Mouse (Mus musculus): ENCODE results near the gene Stn1. TPM values are rescaled to one million over a fixed set of nuclear protein-coding genes. Genes with fewer than 3 reads are reported as not detected.

Gene Stn1
- polyA plus RNA-seq, 1 experiment from 2014 or later, result 49.7 TPM

- Histone ChIP-seq H3K36me3 (ENCODE audit: control insufficient read depth, insufficient read depth, low read length) (no peaks in the 10 kb centered on the region), H3K9ac (ENCODE audit: low read length) (no peak overlapping the region), H3K27me3 (ENCODE audit: control insufficient read depth, insufficient read depth, low read length) (no peaks in the 10 kb centered on the region), H3K4me2 (ENCODE audit: low read depth, low read length) (no peak overlapping the region), H3K4me3 (replicated peaks; ENCODE audit: low read length) (no peak overlapping the region), H3K27ac (ENCODE audit: low read length) (no peak overlapping the region), H3K4me1 (ENCODE audit: control insufficient read depth, insufficient read depth, low read length) (0 out of 2 replicates have a peak, but pooled peaks cover 3% of the 10 kb centered on the region), H3K9me3 (replicated peaks; ENCODE audit: control insufficient read depth, low read length) (no peaks in the 10 kb centered on the region)
- no peak for ATAC-seq (ENCODE audit: insufficient read depth, low FRiP score)
- WGBS, result 90% methylated on average over 5 of the region's 5 CpGs
Observed at GRCm38 (mm10) chr19:47570042-47570441, 32.7 kb upstream of the Stn1 start.

GRCm38 (mm10) chr19:47565994-47566393 is 28.7 kb upstream of the Stn1 start:
- Histone ChIP-seq H3K9me3 (replicated peaks; ENCODE audit: control insufficient read depth, low read length) (no peaks in the 10 kb centered on the region), H3K27ac (ENCODE audit: low read length) (no peak overlapping the region), H3K4me1 (ENCODE audit: control insufficient read depth, insufficient read depth, low read length) (0 out of 2 replicates have a peak, but pooled peaks cover 13% of the 10 kb centered on the region), H3K9ac (ENCODE audit: low read length) (no peak overlapping the region), H3K36me3 (ENCODE audit: control insufficient read depth, insufficient read depth, low read length) (no peaks in the 10 kb centered on the region), H3K4me3 (replicated peaks; ENCODE audit: low read length) (no peak overlapping the region), H3K27me3 (ENCODE audit: control insufficient read depth, insufficient read depth, low read length) (no peaks in the 10 kb centered on the region), H3K4me2 (ENCODE audit: low read depth, low read length) (no peak overlapping the region)
- ATAC-seq (ENCODE audit: insufficient read depth, low FRiP score), result no peak
- WGBS, result 76% methylated on average over 8 of the region's 8 CpGs

DNA sequence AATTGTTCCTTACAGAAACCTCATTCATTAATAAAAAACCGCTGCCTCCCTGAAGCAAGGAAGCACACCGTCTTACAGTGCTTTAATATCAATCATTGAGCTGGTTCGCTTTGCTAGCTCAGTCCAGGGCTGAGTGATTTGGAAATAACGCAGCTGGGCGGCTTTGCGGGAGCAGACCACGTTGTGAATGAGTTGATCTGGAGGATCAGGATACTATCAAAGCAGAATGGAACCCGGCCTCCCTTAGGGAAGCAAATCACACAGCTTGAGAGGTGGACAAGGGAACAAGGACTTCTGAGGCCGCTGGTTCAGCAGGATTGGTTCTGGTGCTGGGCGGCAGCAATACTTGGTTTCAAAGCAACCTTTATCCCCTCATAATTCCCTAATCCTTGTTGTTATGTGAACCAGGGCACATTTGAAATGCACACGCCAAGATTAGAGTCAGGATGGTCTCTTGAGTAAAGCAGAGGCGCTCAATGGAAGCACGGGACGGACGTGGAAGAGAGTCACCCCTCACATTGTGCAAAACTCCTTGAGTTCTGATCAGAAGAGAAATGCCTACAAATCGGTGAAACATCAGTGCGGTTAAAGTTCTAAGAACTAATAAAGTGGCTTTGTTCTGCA is 27.8 kb upstream of the Stn1 start:
- 56% methylated on average over 17 of the region's 17 CpGs for WGBS

GRCm38 (mm10) chr19:47563715-47564114 is 26.4 kb upstream of the Stn1 start:
- no peak for ATAC-seq (ENCODE audit: insufficient read depth, low FRiP score)
- Histone ChIP-seq H3K27ac (ENCODE audit: low read length) (no peak overlapping the region), H3K36me3 (ENCODE audit: control insufficient read depth, insufficient read depth, low read length) (no peaks in the 10 kb centered on the region), H3K4me3 (replicated peaks; ENCODE audit: low read length) (no peak overlapping the region), H3K27me3 (ENCODE audit: control insufficient read depth, insufficient read depth, low read length) (no peaks in the 10 kb centered on the region), H3K4me1 (ENCODE audit: control insufficient read depth, insufficient read depth, low read length) (peaks cover 22% of the 10 kb centered on the region), H3K9ac (ENCODE audit: low read length) (no peak overlapping the region), H3K4me2 (ENCODE audit: low read depth, low read length) (peak overlapping the region; percentile 34), H3K9me3 (replicated peaks; ENCODE audit: control insufficient read depth, low read length) (no peaks in the 10 kb centered on the region)
- 28% methylated on average over 13 of the region's 13 CpGs for WGBS

More for the DNA sequence above, 27.8 kb upstream of the Stn1 start:
- Histone ChIP-seq H3K4me2 (ENCODE audit: low read depth, low read length) (no peak overlapping the region), H3K9ac (ENCODE audit: low read length) (no peak overlapping the region), H3K9me3 (replicated peaks; ENCODE audit: control insufficient read depth, low read length) (no peaks in the 10 kb centered on the region), H3K4me3 (replicated peaks; ENCODE audit: low read length) (no peak overlapping the region), H3K36me3 (ENCODE audit: control insufficient read depth, insufficient read depth, low read length) (no peaks in the 10 kb centered on the region), H3K27me3 (ENCODE audit: control insufficient read depth, insufficient read depth, low read length) (no peaks in the 10 kb centered on the region), H3K4me1 (ENCODE audit: control insufficient read depth, insufficient read depth, low read length) (peaks cover 17% of the 10 kb centered on the region; the same call in 1 of the 2 replicates), H3K27ac (ENCODE audit: low read length) (no peak overlapping the region)
- no peak for ATAC-seq (ENCODE audit: insufficient read depth, low FRiP score)

DNA sequence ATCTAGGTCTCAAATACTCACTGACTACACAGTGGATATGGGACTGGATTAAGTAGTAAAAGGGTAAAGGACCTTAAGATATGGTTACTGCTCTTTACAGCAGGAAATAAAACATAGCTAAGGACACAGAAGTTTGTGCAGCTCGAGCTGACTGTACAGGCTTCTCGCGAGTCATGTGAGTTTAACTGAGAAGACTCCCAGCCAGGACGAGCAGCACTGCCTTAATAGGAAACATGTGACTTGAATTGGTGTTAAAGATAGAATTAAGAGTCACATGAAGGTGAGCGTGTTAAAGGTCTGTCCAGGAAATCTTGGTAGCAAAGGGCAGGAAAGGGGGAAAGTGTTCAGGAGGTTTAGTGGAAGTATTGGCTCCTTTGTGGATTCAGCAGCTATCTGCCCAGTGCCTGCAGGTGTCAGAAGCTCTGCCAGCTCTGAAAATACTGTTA is 24.7 kb upstream of the Stn1 start:
- no peak overlapping the region for H3K4me3 ChIP-seq (replicated peaks; ENCODE audit: low read length)
- no peak overlapping the region for H3K4me2 ChIP-seq (ENCODE audit: low read depth, low read length)
- H3K36me3 ChIP-seq (ENCODE audit: control insufficient read depth, insufficient read depth, low read length), result no peaks in the 10 kb centered on the region
- H3K27ac ChIP-seq (ENCODE audit: low read length), result peak overlapping the region; percentile 70
- ATAC-seq (ENCODE audit: insufficient read depth, low FRiP score), result peak; percentile 82
- peaks cover 22% of the 10 kb centered on the region for H3K4me1 ChIP-seq (ENCODE audit: control insufficient read depth, insufficient read depth, low read length)
- no peak overlapping the region for H3K9ac ChIP-seq (ENCODE audit: low read length)
- 39% methylated on average over 5 of the region's 5 CpGs for WGBS
- no peaks in the 10 kb centered on the region for H3K27me3 ChIP-seq (ENCODE audit: control insufficient read depth, insufficient read depth, low read length)
- H3K9me3 ChIP-seq (replicated peaks; ENCODE audit: control insufficient read depth, low read length), result no peaks in the 10 kb centered on the region

- 64% methylated on average over 12 of the region's 12 CpGs for WGBS
- ATAC-seq (ENCODE audit: insufficient read depth, low FRiP score), result 0 out of 2 replicates have a peak, but pooled peaks have one; percentile 10
- H3K4me3 ChIP-seq (replicated peaks; ENCODE audit: low read length), result no peak overlapping the region
Observed at GRCm38 (mm10) chr19:47560544-47561161, 23.3 kb upstream of the Stn1 start.

DNA sequence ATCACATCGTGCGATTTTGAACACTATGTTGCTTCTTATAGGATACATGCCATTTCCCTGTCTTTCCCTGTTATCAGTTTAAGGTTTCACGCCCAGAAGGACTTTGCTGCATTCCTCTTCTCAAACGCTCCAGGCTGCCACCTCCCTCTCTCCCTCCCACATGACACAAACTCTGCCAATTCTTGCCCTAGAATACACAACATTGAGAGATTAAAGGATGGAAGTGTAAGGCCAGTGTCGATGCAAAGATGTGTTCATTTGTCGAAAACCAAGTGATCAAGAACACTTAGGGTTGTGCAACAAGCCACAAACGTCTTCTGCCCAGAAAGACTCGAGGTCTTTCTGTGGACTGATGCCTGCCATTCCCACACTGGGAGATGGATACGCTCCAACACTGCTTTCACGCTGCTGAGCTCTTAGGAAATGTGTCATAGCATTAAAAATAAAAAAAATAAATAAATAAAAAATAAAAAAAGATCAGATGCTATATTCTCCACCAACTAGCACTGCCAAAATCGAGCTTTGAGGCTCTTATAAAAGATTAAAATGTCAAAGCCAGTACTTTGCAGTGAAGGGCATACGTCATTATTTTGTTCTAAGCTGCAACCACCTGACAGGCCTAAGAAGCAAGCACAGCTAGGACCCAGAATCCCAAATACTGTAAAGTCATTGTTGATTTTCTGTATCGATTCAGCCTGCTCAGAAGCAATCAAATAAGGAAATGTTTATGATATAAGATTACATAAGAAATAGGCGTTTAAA is 22.6 kb upstream of the Stn1 start:
- 50% methylated on average over 14 of the region's 14 CpGs for WGBS
- no peak overlapping the region for H3K4me3 ChIP-seq (replicated peaks; ENCODE audit: low read length)
- peak; percentile 27; the same call in 1 of the 2 replicates for ATAC-seq (ENCODE audit: insufficient read depth, low FRiP score)
- H3K9ac ChIP-seq (ENCODE audit: low read length), result no peak overlapping the region
- no peaks in the 10 kb centered on the region for H3K9me3 ChIP-seq (replicated peaks; ENCODE audit: control insufficient read depth, low read length)
- no peaks in the 10 kb centered on the region for H3K36me3 ChIP-seq (ENCODE audit: control insufficient read depth, insufficient read depth, low read length)
- H3K27me3 ChIP-seq (ENCODE audit: control insufficient read depth, insufficient read depth, low read length), result no peaks in the 10 kb centered on the region
- H3K27ac ChIP-seq (ENCODE audit: low read length), result peak overlapping the region; percentile 82
- peak overlapping the region; percentile 27; the same call in 1 of the 2 replicates for H3K4me2 ChIP-seq (ENCODE audit: low read depth, low read length)
- H3K4me1 ChIP-seq (ENCODE audit: control insufficient read depth, insufficient read depth, low read length), result peaks cover 18% of the 10 kb centered on the region

More at GRCm38 (mm10) chr19:47560544-47561161, 23.3 kb upstream of the Stn1 start:
- no peak overlapping the region for H3K9ac ChIP-seq (ENCODE audit: low read length)
- H3K27me3 ChIP-seq (ENCODE audit: control insufficient read depth, insufficient read depth, low read length), result no peaks in the 10 kb centered on the region
- H3K4me2 ChIP-seq (ENCODE audit: low read depth, low read length), result no peak overlapping the region
- no peaks in the 10 kb centered on the region for H3K36me3 ChIP-seq (ENCODE audit: control insufficient read depth, insufficient read depth, low read length)
- no peaks in the 10 kb centered on the region for H3K9me3 ChIP-seq (replicated peaks; ENCODE audit: control insufficient read depth, low read length)
- peak overlapping the region; percentile 63 for H3K27ac ChIP-seq (ENCODE audit: low read length)
- H3K4me1 ChIP-seq (ENCODE audit: control insufficient read depth, insufficient read depth, low read length), result peaks cover 22% of the 10 kb centered on the region

- H3K9ac ChIP-seq (ENCODE audit: low read length), result no peak overlapping the region
- H3K36me3 ChIP-seq (ENCODE audit: control insufficient read depth, insufficient read depth, low read length), result no peaks in the 10 kb centered on the region
- H3K4me3 ChIP-seq (replicated peaks; ENCODE audit: low read length), result no peak overlapping the region
- H3K9me3 ChIP-seq (replicated peaks; ENCODE audit: control insufficient read depth, low read length), result no peaks in the 10 kb centered on the region
- no peaks in the 10 kb centered on the region for H3K27me3 ChIP-seq (ENCODE audit: control insufficient read depth, insufficient read depth, low read length)
- WGBS, result 58% methylated on average over 5 of the region's 5 CpGs
- ATAC-seq (ENCODE audit: insufficient read depth, low FRiP score), result no peak
- peak overlapping the region; percentile 25; the same call in 1 of the 2 replicates for H3K27ac ChIP-seq (ENCODE audit: low read length)
- no peak overlapping the region for H3K4me2 ChIP-seq (ENCODE audit: low read depth, low read length)
- H3K4me1 ChIP-seq (ENCODE audit: control insufficient read depth, insufficient read depth, low read length), result peaks cover 18% of the 10 kb centered on the region
Observed at GRCm38 (mm10) chr19:47559145-47559544, 21.8 kb upstream of the Stn1 start.

- no peaks in the 10 kb centered on the region for H3K36me3 ChIP-seq (ENCODE audit: control insufficient read depth, insufficient read depth, low read length)
- H3K27me3 ChIP-seq (ENCODE audit: control insufficient read depth, insufficient read depth, low read length), result no peaks in the 10 kb centered on the region
- no peak overlapping the region for H3K9ac ChIP-seq (ENCODE audit: low read length)
- H3K4me2 ChIP-seq (ENCODE audit: low read depth, low read length), result no peak overlapping the region
- no peak overlapping the region for H3K4me3 ChIP-seq (replicated peaks; ENCODE audit: low read length)
- no peaks in the 10 kb centered on the region for H3K9me3 ChIP-seq (replicated peaks; ENCODE audit: control insufficient read depth, low read length)
- WGBS, result 83% methylated on average over 4 of the region's 4 CpGs
- no peaks in the 10 kb centered on the region for H3K4me1 ChIP-seq (ENCODE audit: control insufficient read depth, insufficient read depth, low read length)
- ATAC-seq (ENCODE audit: insufficient read depth, low FRiP score), result no peak
- H3K27ac ChIP-seq (ENCODE audit: low read length), result no peak overlapping the region
Observed at GRCm38 (mm10) chr19:47549584-47549983, 12.3 kb upstream of the Stn1 start.
